Mouse (Mus musculus): ENCODE measurements around the gene Akap11. TPM values are rescaled to one million over a fixed set of nuclear protein-coding genes. Genes with fewer than 3 reads are reported as not detected.

Gene Akap11
- polyA plus RNA-seq, 1 experiment from 2014 or later = 18.9 TPM

- H3K27me3 ChIP-seq (ENCODE audit: insufficient read depth, low read length) = no peaks in the 10 kb centered on the region
- no peak overlapping the region for H3K4me3 ChIP-seq (ENCODE audit: low read depth, low read length)
- peaks cover 84% of the 10 kb centered on the region for H3K36me3 ChIP-seq (ENCODE audit: insufficient read depth)
- no peak overlapping the region for H3K9ac ChIP-seq
- no peak for TF ChIP-seq CTCF (IDR thresholded peaks at IDR 0.05; ENCODE audit: low read depth)
- H3K4me2 ChIP-seq = no peak overlapping the region
- WGBS = 89% methylated on average over 6 of the region's 6 CpGs
- ATAC-seq (ENCODE audit: insufficient read depth) = no peak
- no peak overlapping the region for H3K27ac ChIP-seq (ENCODE audit: low read depth)
- no peaks in the 10 kb centered on the region for H3K4me1 ChIP-seq (ENCODE audit: insufficient read depth)
- DNase-seq = no peak
- H3K9me3 ChIP-seq (ENCODE audit: low read depth, low read length) = no peaks in the 10 kb centered on the region
Observed at GRCm38 (mm10) chr14:78509791-78510190, 26.8 kb downstream of the Akap11 start.

GRCm38 (mm10) chr14:78500578-78500977 lies 36.0 kb downstream of the Akap11 start:
- Histone ChIP-seq H3K9me3 (ENCODE audit: low read depth, low read length) (no peaks in the 10 kb centered on the region), H3K4me2 (no peak overlapping the region)

GRCm38 (mm10) chr14:78496691-78497090 lies 39.9 kb downstream of the Akap11 start:
- H3K36me3 ChIP-seq (ENCODE audit: insufficient read depth) = peaks cover 63% of the 10 kb centered on the region

More at GRCm38 (mm10) chr14:78500578-78500977, 36.0 kb downstream of the Akap11 start:
- Histone ChIP-seq H3K4me1 (ENCODE audit: insufficient read depth) (no peaks in the 10 kb centered on the region), H3K27ac (ENCODE audit: low read depth) (no peak overlapping the region), H3K4me3 (ENCODE audit: low read depth, low read length) (no peak overlapping the region), H3K36me3 (ENCODE audit: insufficient read depth) (peaks cover 52% of the 10 kb centered on the region), H3K27me3 (ENCODE audit: insufficient read depth, low read length) (no peaks in the 10 kb centered on the region), H3K9ac (no peak overlapping the region)
- ATAC-seq (ENCODE audit: insufficient read depth) (no peak), DNase-seq (peak; percentile 21)
- TF ChIP-seq CTCF (IDR thresholded peaks at IDR 0.05; ENCODE audit: low read depth) = no peak
- WGBS = 65% methylated on average over 3 of the region's 3 CpGs

GRCm38 (mm10) chr14:78495241-78495640 lies 41.4 kb downstream of the Akap11 start:
- WGBS = 60% methylated on average over 4 of the region's 4 CpGs
- Histone ChIP-seq H3K27ac (ENCODE audit: low read depth) (no peak overlapping the region), H3K27me3 (ENCODE audit: insufficient read depth, low read length) (no peaks in the 10 kb centered on the region), H3K9me3 (ENCODE audit: low read depth, low read length) (no peaks in the 10 kb centered on the region), H3K4me3 (ENCODE audit: low read depth, low read length) (no peak overlapping the region), H3K4me2 (no peak overlapping the region), H3K9ac (no peak overlapping the region), H3K36me3 (ENCODE audit: insufficient read depth) (peaks cover 65% of the 10 kb centered on the region), H3K4me1 (ENCODE audit: insufficient read depth) (no peaks in the 10 kb centered on the region)
- ATAC-seq (ENCODE audit: insufficient read depth) (no peak), DNase-seq (no peak)
- TF ChIP-seq CTCF (IDR thresholded peaks at IDR 0.05; ENCODE audit: low read depth) = no peak

More at GRCm38 (mm10) chr14:78496691-78497090, 39.9 kb downstream of the Akap11 start:
- Histone ChIP-seq H3K27me3 (ENCODE audit: insufficient read depth, low read length) (no peaks in the 10 kb centered on the region), H3K4me3 (ENCODE audit: low read depth, low read length) (no peak overlapping the region), H3K9me3 (ENCODE audit: low read depth, low read length) (no peaks in the 10 kb centered on the region), H3K9ac (no peak overlapping the region), H3K27ac (ENCODE audit: low read depth) (no peak overlapping the region), H3K4me2 (no peak overlapping the region), H3K4me1 (ENCODE audit: insufficient read depth) (no peaks in the 10 kb centered on the region)
- 88% methylated on average over 4 of the region's 4 CpGs for WGBS
- no peak for TF ChIP-seq CTCF (IDR thresholded peaks at IDR 0.05; ENCODE audit: low read depth)
- DNase-seq (no peak), ATAC-seq (ENCODE audit: insufficient read depth) (no peak)

- peak; percentile 39 for DNase-seq
- Histone ChIP-seq H3K4me1 (ENCODE audit: insufficient read depth) (no peaks in the 10 kb centered on the region), H3K9me3 (ENCODE audit: low read depth, low read length) (no peaks in the 10 kb centered on the region), H3K4me2 (no peak overlapping the region), H3K9ac (no peak overlapping the region), H3K36me3 (ENCODE audit: insufficient read depth) (peaks cover 50% of the 10 kb centered on the region), H3K4me3 (ENCODE audit: low read depth, low read length) (no peak overlapping the region), H3K27me3 (ENCODE audit: insufficient read depth, low read length) (no peaks in the 10 kb centered on the region), H3K27ac (ENCODE audit: low read depth) (no peak overlapping the region)
- no peak for TF ChIP-seq CTCF (IDR thresholded peaks at IDR 0.05; ENCODE audit: low read depth)
- ATAC-seq (ENCODE audit: insufficient read depth) = peak; percentile 90
- WGBS = 52% methylated on average over 9 of the region's 9 CpGs
Observed at GRCm38 (mm10) chr14:78492602-78493001, 44.0 kb downstream of the Akap11 start.

- Histone ChIP-seq H3K27ac (ENCODE audit: low read depth) (no peak overlapping the region), H3K36me3 (ENCODE audit: insufficient read depth) (peaks cover 42% of the 10 kb centered on the region), H3K4me1 (ENCODE audit: insufficient read depth) (no peaks in the 10 kb centered on the region), H3K4me2 (no peak overlapping the region), H3K4me3 (ENCODE audit: low read depth, low read length) (no peak overlapping the region), H3K9ac (no peak overlapping the region), H3K9me3 (ENCODE audit: low read depth, low read length) (no peaks in the 10 kb centered on the region), H3K27me3 (ENCODE audit: insufficient read depth, low read length) (no peaks in the 10 kb centered on the region)
- TF ChIP-seq CTCF (IDR thresholded peaks at IDR 0.05; ENCODE audit: low read depth) = no peak
- ATAC-seq (ENCODE audit: insufficient read depth) (no peak), DNase-seq (no peak)
Observed at GRCm38 (mm10) chr14:78491432-78491831, 45.2 kb downstream of the Akap11 start.

GRCm38 (mm10) chr14:78482385-78483231 lies 54.0 kb downstream of the Akap11 start:
- H3K9me3 ChIP-seq (ENCODE audit: low read depth, low read length) = no peaks in the 10 kb centered on the region
- peak; percentile 81 for DNase-seq
- H3K4me3 ChIP-seq (ENCODE audit: low read depth, low read length) = no peak overlapping the region
- peak overlapping the region; percentile 41 for H3K4me2 ChIP-seq
- no peaks in the 10 kb centered on the region for H3K4me1 ChIP-seq (ENCODE audit: insufficient read depth)
- H3K27me3 ChIP-seq (ENCODE audit: insufficient read depth, low read length) = no peaks in the 10 kb centered on the region
- H3K27ac ChIP-seq (ENCODE audit: low read depth) = no peak overlapping the region
- H3K36me3 ChIP-seq (ENCODE audit: insufficient read depth) = no peaks in the 10 kb centered on the region
- ATAC-seq (ENCODE audit: insufficient read depth) = peak; percentile 94; the same call in 1 of the 2 replicates
- WGBS = 23% methylated on average over 14 of the region's 14 CpGs
- TF ChIP-seq CTCF (IDR thresholded peaks at IDR 0.05; ENCODE audit: low read depth) = peak; percentile 90
- H3K9ac ChIP-seq = 0 out of 2 replicates have a peak overlapping the region, but pooled peaks have one; percentile 43

All from lung, embryonic 14.5 days (tissue).